Mouse (Mus musculus): Measurements from ENCODE around the gene Dek.

Gene Dek

DNA sequence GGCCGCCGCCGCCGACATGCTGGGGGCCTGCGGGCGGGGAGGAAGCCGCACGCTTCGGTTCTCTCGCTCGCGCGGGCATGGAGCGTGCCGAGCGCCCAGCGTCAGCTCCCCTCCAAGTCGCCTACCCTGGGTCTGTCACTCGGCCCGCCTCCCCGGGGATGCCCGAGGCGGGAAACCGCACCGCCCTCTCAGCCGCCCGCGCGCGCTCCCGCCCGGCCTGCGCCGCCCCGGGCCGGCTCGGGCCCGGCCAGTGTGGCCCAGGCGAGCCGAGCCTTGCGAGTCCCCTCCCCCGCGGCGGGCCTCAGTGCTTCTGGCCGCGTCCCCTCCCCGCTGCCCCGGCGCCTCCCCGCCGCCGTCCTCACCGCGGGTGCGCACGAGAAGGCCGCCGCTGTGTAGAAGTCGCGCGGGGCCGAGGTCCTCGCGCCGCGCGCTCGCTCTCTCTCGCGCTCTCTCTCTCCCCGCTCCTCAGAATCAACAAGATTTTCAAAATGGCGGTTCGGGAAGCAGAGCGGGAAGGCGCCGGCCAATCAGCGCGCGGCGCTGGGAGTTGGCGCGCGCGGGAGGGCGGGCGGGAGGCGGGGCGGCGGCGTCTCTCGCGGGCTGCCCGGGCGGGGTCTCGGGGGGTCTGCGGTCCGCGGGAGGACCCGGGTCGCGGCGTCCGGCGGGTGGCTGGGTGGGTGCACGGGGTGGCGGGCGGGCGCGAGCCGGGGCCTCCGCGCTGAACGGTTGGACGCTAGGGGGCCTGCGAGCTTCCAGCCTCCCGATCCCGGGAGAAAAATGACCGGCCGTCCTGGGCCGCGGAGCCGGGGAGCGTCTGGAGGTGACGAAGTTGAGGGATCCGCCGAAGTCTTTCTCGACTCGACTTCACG is at the start of gene Dek:
Gene Dek, minus strand, starts transcription at position 491 of the 869 bp plus-strand sequence.
- peak; percentile 92 for DNase-seq

DNA sequence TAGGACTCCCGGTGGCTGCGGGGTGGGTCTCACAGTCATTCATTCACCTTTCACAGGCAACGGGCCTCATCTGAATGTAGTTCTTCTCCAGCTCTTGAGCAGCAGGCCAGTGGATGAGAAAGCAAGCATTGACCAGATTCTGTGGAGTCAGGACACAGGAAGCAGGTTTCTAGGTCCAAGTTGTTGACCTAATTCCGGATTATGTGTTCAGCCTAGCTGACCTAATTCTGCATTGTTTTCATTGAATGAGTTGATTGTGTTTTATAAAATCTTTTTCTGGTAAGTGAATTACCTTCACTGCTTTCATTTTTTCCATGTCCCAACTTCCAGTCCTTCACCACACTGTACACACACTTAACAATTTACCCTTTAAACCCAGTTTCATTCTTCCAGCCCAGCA is 48.9 kb upstream of the Dek start:
- no peak for DNase-seq

DNA sequence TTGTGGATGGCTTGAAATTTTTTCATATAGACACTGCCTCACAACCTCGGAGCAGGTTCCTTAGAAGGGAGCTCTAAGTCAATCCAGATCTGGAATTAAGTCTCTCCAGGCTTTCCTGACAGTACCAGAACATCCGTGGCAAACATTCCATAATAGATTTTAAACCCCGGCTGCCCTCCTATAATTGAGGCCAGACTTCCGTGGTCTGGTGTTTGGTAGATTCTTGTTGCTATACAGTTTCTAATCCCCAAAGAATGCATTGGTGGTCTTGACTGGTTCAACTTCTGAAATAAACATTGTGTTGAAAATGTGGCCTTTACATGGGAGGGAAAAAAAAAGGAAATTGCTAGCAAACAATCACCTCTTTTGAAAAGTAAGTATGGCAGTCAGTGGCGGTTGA is 47.2 kb upstream of the Dek start:
- DNase-seq = no peak

DNA sequence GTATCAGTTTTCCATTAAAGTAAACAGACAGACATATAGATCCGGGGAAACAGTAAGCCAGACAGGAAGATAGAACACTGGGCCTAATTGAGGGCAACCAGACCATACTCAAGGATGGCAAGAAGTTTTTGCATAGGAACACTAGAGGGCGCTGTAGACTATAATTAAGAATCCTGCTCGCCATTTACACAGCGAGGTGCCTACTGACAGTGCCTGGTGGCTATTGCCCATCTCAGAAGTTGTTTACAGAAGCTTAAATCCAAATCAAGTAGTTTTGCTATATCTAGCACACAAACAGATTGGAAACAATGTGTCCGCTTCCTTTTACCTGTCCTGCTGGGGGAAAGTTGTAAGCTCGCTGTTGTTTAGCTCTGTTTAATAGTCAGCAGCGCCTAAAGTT is 46.4 kb upstream of the Dek start:
- peak; percentile 11 for DNase-seq

DNA sequence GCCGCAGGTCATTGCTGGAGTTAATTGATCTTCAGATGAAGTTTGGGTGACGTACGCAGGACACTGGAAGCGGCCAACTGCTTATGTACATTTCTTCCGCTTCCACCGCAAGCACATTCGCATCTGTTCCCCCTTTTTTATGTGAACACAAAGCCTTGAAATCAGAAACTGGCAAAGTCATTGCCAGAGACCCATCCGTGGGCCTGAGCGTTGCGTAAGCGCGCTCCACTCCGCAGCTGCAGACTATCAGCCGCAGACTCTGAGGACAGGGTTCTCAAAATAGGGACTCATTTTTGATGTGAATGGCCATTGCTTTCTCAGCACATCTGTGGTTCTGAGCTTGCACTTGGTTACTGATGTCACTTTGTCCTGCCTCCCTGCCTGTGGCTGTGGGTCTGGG is 45.1 kb upstream of the Dek start:
- no peak for DNase-seq

DNA sequence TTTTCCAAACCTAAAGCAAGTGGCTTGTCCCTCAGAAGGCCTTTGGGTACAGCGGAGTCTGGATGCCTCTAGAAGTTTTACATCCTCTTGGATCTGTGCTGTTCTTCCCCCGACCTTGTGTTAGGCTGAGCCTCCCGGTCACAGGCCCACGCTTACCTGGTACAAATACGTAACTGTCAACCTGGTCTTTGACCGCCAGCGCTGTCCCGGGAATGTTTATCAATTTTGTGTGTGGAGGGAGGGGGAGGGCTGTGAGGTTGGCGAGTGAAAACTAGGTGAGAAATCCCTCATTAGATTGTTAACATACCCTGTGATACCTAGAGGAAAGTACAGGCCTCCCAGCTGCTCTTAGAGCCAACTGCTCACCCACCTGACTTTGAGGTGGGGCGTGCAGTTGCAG is 44.0 kb upstream of the Dek start:
- no peak for DNase-seq

DNA sequence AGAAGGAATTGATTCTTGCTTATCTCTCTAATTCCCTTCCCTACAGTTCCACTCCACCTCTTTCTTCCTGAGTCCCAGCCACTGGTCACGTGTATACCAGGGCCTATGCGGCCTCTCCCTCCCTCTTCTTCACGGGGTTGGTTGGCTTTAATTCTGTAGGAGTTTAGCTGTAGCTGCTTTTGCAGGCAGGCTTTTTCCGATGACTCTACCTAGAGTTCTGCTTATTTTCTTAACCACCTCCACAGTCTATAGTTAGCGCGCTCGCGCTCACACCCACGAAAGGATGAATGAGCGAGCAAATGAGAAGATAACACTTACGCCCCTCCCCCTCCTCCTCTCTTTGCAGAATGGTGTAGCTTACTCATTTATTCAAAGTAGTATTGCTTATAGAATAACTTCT is 42.6 kb upstream of the Dek start:
- DNase-seq = no peak

DNA sequence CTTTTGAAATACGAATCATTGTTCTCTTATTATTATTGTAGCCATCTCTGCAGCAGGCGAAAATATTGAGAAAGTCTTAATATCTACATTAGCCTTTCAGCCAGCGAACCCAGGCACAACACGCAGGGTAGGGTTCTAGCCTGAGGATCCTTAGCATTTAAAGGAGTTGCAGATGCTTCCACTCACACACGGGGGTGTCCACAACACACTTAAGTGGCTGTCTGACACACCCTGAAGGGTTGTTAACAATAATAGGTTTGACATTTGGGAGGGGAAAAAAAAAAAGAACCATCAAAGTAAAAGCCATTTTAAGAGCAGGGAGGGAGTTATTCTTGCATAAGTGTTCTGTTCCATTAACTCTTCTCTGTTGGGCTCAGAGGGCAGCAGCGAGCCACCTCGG is 40.4 kb upstream of the Dek start:
- no peak for DNase-seq

DNA sequence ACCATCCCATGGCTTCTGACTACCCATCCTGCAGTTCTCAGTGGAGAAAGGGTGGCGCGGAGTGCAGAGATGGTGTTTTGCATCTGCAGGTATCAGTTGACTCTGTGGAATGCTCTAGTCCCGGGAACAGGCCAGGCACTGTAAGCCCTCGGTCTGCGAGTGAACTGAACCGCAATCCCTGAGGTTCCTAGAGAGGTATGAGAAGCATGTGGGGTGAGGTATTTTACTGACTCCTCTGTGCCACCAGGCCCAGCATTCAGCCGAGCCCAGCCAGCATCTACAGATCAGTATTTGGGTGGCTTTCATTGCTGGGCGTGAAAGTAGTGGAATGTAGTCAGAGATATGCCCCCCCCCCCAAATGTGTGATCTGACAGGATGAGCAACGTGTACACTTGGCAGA is 39.9 kb upstream of the Dek start:
- no peak for DNase-seq

DNA sequence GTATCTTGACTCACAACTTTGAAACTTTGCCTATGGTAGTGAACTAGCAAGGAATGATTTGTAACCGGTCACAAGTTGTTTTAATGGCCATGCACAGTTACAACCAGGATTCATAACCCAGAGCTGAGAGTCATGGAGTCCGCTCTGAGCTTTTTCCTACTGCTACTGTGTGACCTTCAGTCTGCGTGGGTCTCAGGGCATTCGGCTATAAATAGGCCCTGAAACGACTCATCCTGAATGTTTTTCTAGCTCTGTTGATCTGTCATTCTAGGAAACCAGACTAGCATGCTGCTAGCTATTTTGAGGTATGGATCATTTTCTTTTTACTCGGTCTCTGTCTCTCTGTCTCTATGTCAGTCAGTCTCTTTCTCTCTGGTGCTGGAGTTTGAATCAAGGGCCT is 36.8 kb upstream of the Dek start:
- DNase-seq = no peak

DNA sequence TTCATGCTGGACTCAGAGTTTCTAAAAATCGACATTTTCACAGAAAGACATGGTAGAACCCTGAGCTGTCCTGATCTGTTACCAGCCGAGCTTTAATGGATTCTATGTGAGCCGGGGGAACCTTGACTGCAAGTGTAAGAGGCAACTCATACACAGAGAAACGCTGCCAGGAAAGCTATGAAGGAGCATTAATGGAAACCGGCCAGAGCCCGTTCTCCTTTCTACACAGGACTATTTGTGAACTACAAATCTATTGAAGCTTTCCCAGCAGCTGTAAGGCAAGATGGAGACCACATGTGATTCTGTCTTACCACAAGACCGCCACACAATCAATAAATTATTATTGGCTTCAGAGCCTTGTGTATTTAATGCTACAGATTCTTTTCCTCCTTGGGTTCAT is 29.7 kb upstream of the Dek start:
- DNase-seq = no peak

DNA sequence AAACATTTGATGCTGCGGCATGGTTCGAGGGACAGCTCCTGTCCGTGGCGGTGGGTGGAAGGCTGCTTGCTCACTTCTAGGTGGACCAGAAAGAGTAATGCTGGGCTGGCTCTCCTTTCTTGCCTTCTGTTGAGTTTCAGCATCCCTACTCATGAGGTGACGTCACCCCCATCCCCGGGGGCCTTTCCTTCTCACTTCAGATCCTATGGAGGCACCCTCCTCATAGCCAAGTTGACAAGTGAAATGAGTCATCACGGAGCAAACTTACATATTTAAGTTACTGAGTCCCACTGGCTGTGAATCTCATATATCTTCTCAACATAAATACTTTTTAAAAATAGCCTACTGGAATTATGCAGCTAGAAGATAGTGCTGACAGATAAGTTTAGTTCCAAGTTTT is 28.8 kb upstream of the Dek start:
- DNase-seq = no peak

DNA sequence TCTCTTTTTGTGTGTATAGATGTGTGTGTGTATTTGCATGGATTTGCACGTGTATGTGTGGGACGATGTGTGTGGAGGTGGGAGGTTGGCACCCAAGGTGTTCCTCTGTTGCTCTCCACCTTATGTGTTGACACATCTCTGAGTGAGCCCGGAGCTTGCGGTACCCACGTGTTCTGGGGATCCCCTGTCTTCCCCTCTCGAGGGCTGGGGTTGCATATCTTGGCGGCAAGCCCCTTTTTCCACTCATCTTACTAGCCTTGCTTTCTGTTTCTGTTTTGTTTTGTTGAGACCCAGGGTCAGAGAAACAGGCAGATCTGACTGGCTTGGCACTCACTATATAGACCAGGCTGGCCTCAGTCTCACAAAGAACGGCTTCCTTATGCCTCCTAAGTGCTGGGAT is 27.1 kb upstream of the Dek start:
- no peak for DNase-seq

DNA sequence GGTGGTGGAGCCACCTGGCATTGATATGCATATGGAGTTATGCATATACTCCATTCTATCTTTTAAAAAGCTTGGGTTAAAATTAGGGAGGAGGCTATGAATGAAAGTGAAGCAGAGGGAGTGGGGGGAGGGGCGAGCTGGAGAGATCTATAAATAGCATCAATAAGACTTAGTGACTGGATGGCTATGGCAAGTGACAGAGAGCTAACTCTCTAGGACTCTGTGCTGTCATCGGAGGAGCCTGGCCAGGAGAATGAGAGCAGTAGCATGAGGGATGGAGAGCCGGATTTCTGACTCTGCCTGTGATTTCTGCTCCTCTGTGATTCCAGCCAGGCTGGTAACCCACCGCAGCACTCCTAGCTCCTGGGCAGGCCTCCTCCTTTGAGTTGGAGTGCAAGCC is 23.1 kb upstream of the Dek start:
- DNase-seq = no peak

DNA sequence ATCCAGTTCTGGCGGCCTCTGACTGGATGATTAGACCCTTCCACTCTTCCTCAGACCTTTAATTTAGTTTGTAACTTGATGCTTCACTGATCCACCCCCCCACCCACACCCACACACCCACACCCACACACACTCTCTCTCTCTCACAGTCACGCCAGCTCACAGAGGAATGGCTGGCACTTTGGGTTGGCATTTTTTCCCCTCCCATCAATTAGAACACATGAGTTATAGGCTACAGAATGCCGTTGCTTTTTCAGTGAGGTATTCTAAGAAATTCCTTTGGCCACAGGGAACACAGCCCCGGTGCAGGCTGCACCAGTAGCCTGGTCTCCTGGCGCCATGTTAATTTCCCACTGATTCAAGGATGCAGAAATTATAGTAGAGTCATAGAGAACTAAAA is 19.6 kb upstream of the Dek start:
- no peak for DNase-seq

DNA sequence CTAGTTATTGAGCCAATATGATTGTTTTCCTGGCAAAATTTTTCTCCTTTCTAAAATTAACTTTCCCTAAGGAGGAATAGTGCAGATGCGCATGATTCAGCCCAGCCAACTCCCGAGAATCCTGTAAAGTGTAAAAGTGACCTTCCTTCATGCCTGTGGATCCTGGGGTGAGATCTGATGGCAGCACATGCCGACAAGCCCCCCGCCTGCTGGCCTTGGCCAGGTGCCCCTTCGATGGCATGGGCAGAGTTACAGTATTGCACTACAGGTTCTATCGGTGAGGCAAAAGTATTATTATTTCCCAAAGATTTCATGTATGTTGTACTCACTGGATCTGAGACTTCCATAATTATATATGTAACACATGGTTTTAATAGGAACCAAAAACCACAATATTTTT is 19.0 kb upstream of the Dek start:
- DNase-seq = no peak

DNA sequence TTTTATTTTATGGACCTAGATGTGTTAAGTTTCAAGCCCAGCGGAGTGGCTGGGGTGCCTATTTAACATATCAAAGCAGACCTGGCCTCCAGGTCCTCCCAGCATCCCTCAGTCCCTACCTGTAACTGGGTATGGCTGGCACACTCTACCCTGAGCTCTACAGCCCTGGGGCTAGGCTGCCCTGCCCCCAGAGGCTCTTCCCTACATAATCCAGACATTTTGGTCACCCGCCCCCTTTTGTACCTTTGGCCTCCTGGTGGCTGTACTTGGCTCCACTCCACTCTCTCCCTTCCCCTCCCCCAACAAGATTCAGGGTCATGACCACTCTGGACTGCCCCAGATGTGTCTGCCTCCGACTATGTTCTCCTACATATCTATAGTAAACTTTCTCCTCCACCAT is 18.4 kb upstream of the Dek start:
- no peak for DNase-seq

DNA sequence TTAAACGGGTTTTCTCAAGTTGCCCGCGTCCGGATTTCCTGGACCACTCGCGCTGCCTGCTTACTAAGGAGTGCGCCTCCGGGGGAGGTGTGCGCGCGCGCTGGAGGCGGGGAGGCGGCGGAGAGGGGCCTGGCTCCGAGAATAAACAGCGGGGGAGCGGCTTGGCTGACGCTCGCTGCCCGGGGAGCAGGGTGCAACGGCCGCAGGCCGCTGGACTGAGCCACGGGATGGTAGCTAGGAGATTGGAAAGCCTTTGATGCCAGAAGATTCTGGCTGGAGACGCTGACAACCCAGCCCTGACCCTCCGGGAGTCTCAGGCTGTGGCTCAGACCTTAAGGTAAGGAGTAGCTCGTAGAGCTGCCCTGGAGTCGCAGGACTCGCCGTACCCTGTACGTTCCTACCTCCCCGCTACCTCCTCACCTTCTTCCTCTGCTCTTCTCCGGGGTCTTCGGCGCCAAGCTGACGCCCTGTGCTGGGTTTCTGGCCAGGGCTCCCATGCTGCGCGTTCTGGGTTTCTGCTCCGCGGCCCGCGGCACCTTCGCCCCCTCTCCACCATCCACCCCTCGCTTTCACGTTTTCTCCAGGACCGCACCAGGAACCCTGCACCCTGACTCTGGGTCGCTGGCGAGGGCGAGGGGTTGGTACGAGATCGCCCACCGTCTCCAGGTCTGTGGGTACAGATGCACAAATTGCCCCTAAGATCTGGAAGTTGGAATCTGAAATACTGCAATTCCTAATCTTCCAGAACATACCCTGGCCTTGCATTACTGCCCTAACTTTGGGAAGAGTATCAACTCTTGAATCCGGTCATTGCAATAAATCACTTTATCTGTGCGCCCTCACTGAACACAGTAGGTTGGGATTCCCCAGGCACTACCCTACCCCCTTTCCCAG is 16.8 kb upstream of the Dek start, which contains the start of gene Rnf144b:
Gene Rnf144b, plus strand, starts transcription at position 120 of the 894 bp plus-strand sequence.
- peak; percentile 24 for DNase-seq

DNA sequence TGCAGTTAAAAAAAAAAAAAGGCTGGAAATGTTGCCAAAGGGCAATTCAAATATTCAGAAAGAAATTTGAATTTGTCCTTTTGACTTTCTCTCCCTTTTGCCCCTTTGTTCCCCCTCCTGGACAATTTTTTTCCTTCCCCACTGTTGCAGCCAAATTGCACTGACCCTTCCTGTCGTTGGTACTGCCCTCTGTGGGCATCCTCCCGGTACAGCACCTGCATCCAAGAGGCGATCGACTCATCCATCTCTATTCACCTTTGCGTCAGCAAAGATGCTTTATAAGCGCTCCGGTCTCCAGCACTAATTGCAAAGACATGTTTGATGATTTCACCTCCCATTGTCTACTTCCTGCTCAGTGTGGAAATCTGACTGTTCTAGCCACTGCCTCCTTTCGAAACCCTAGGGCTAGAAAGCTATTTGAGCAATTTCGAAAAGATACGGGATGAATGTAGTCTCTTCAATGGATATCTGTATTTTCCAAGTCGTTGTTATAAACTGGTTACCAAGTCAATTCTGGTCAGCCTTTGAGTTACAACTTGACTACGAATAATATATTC is 15.4 kb upstream of the Dek start:
- DNase-seq = no peak

DNA sequence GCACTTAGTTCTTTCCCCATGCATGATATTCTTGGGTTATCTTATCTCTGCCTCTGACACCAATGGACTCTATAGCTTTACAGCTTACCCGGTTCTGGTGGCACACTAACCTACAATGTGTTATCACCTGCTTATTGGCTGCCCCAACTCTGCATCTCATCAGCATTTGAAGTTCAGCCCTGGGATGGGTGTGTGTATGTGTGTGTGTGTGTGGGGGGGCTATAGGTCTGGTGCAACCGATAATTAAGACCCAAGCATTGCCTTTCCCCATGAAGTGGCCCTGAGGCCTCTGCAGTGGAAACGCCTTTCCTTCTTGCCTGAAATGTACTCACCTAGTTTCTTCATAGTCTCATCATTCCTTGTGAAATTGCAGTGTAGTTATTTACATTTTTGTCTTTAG is 10.0 kb upstream of the Dek start:
- no peak for DNase-seq

DNA sequence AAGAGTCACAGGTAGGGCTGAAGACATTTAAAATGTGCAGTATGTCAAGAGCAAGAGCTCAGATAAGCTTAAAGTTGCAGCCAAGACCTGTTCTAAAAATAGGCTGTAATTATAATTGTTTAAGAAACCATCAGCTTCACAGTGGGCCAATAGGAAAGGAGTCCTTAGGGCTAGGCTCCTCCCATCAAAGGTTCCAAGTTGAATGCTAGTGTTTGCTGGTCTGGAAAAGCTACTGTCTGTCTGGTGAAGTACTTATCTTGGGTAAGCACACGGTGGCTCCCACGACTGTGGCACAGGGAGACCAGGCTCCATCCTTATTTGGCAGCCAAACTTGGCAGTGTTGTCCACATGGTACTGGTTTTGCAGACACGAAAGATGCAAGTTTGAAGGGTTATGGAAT is 6.9 kb upstream of the Dek start:
- no peak for DNase-seq

DNA sequence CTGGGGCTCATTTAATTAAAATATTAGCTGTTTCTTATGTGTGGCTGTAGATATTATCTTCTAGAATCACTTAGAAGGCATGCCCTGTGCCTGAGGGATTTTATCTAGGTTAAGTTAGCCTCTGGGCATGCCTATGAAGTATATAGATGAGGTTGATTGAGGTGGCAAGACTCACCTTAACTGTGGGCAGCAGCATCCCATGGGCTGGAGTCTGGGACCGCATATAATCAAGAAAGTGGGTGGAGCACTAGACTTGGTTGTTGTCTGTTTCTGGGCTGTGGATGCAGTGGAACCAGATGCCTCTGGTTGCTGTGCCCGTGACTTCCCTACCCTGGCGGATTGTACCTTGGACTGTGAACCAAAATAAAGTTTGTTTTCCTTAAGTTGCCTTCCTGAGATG is 6.1 kb upstream of the Dek start:
- no peak for DNase-seq

DNA sequence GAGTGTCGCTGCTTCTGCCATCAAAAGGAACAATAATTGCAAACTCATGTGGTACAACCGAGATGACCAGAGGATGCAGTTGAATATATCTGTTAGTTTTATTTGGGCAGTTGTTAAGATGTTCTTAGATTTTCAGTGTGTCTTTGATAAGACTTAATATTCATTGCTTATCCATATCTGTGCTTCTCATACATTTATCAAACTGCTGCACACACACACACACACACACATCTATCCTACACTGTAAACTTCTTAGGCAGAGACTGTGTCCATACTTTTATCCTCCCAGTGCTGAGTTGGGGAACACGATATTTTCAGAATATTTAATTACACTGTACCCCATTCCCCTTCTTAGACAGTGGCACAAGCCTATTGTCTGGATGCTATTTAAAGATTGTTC is 5.2 kb upstream of the Dek start:
- DNase-seq = no peak

DNA sequence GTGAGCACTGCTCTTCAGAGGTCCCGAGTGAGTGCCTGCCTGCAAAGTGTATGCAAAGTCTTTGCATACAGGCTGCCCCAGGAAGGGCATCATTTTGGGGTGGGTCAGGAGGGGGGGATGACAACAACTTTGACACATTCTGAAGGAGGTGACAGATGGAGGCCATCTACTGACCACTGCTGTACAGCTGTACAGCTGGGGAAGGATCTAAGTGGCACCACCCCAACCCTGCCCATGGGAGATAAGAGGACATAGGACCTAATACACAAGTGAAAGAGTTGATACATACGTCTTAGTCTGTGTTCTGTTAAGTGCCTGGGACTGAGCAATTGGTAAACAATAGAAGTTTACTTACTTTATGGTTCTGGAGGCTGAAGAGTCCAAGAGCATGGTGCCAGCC is 3.2 kb upstream of the Dek start:
- DNase-seq = no peak

Data from kidney, adult 18-20 months (tissue).